Mouse (Mus musculus): ENCODE data around the gene Srgap1.

The Srgap1 gene

GRCm38 (mm10) chr10:121878855-121879254 is 168.3 kb downstream of the Srgap1 start:
- no peak for DNase-seq (ENCODE audit: low spot score in 2 of 2)

- DNase-seq (ENCODE audit: low spot score in 2 of 2): no peak
Measured at GRCm38 (mm10) chr10:121877906-121878305, 169.2 kb downstream of the Srgap1 start.

GRCm38 (mm10) chr10:121873063-121873489 is 174.0 kb downstream of the Srgap1 start:
- no peak for DNase-seq (ENCODE audit: low spot score in 2 of 2)

- no peak for DNase-seq (ENCODE audit: low spot score in 2 of 2)
Measured at GRCm38 (mm10) chr10:121869941-121870340, 177.2 kb downstream of the Srgap1 start.

GRCm38 (mm10) chr10:121868255-121868654 is 178.9 kb downstream of the Srgap1 start:
- DNase-seq (ENCODE audit: low spot score in 2 of 2): no peak

GRCm38 (mm10) chr10:121865503-121866239 is 181.4 kb downstream of the Srgap1 start:
- DNase-seq (ENCODE audit: low spot score in 2 of 2): no peak

GRCm38 (mm10) chr10:121860924-121861323 is 186.2 kb downstream of the Srgap1 start:
- no peak for DNase-seq (ENCODE audit: low spot score in 2 of 2)

GRCm38 (mm10) chr10:121859803-121860571 is 187.1 kb downstream of the Srgap1 start:
- no peak for DNase-seq (ENCODE audit: low spot score in 2 of 2)

- DNase-seq (ENCODE audit: low spot score in 2 of 2): no peak
Measured at GRCm38 (mm10) chr10:121858911-121859310, 188.2 kb downstream of the Srgap1 start.

GRCm38 (mm10) chr10:121858086-121858485 is 189.0 kb downstream of the Srgap1 start:
- no peak for DNase-seq (ENCODE audit: low spot score in 2 of 2)

- no peak for DNase-seq (ENCODE audit: low spot score in 2 of 2)
Measured at GRCm38 (mm10) chr10:121855863-121856446, 191.2 kb downstream of the Srgap1 start.

- DNase-seq (ENCODE audit: low spot score in 2 of 2): no peak
Measured at GRCm38 (mm10) chr10:121853385-121853808, 193.7 kb downstream of the Srgap1 start.

GRCm38 (mm10) chr10:121849496-121849895 is 197.6 kb downstream of the Srgap1 start:
- no peak for DNase-seq (ENCODE audit: low spot score in 2 of 2)

GRCm38 (mm10) chr10:121845677-121846076 is 201.4 kb downstream of the Srgap1 start:
- DNase-seq (ENCODE audit: low spot score in 2 of 2): no peak

- no peak for DNase-seq (ENCODE audit: low spot score in 2 of 2)
Measured at GRCm38 (mm10) chr10:121837166-121837898, 209.8 kb downstream of the Srgap1 start.

- no peak for DNase-seq (ENCODE audit: low spot score in 2 of 2)
Measured at GRCm38 (mm10) chr10:121836507-121837165, 210.5 kb downstream of the Srgap1 start.

- no peak for DNase-seq (ENCODE audit: low spot score in 2 of 2)
Measured at GRCm38 (mm10) chr10:121833443-121833842, 213.7 kb downstream of the Srgap1 start.

GRCm38 (mm10) chr10:121830335-121831307 is 216.5 kb downstream of the Srgap1 start:
- DNase-seq (ENCODE audit: low spot score in 2 of 2): peak in 1 of 2 experiments; percentile 49

GRCm38 (mm10) chr10:121829800-121830303 is 217.3 kb downstream of the Srgap1 start:
- DNase-seq (ENCODE audit: low spot score in 2 of 2): no peak

GRCm38 (mm10) chr10:121829034-121829433 is 218.1 kb downstream of the Srgap1 start:
- peak in 1 of 2 experiments; percentile 43 for DNase-seq (ENCODE audit: low spot score in 2 of 2)

All from spleen, postnatal 4 days (tissue).